ENCODE assay signal across 20 mouse cellular contexts in genomic region chr19:16814848-16815247, GRCm38 (mm10). TPM values are rescaled to one million over a fixed set of nuclear protein-coding genes. Genes with fewer than 3 reads are reported as not detected.
"Had no signal": no experiment of that assay in that cellular context is flagged by ENCODE, and none has a peak within 500 bp of the region (broad histone marks: within the 10 kb centered on the region; RNA-seq: fewer than 3 reads in every experiment).

No protein-coding gene starts in this region.

- H3K4me2 ChIP-seq: liver, embryonic 11.5 days; liver, embryonic 15.5 days; neural tube, embryonic 15.5 days had no signal

- H3K4me1 ChIP-seq: limb, embryonic 10.5 days; liver, embryonic 15.5 days; megakaryocyte, embryonic 14.5 days; neural tube, embryonic 15.5 days had no signal

- H3K4me3 ChIP-seq: left cerebral cortex, adult 2 months; limb, embryonic 10.5 days; liver, embryonic 15.5 days; megakaryocyte, embryonic 14.5 days; myocyte; neural tube, embryonic 15.5 days had no signal

- H3K36me3 ChIP-seq: limb, embryonic 10.5 days; liver, embryonic 15.5 days; neural tube, embryonic 15.5 days had no signal

- H3K9me3 ChIP-seq: limb, embryonic 10.5 days; liver, embryonic 15.5 days; megakaryocyte, embryonic 14.5 days; neural tube, embryonic 15.5 days had no signal

- DNase-seq: kidney, adult 8-10 months; kidney, postnatal 25 days; lung, adult 2 months; lung, postnatal 10 days; midbrain, embryonic 14.5 days; thymus, postnatal 36 days had no signal

- H3K27me3 ChIP-seq: liver, embryonic 15.5 days; neural tube, embryonic 15.5 days had no signal

- H3K9ac ChIP-seq: liver, embryonic 15.5 days; neural tube, embryonic 15.5 days had no signal

- H3K27ac ChIP-seq: left cerebral cortex, adult 2 months; limb, embryonic 10.5 days; liver, embryonic 15.5 days; macrophage; neural tube, embryonic 15.5 days had no signal

RNA-seq across cellular contexts. Expression of gene Foxb2, which starts 58.8 kb away (rescaled TPM):
- total RNA-seq: layer of hippocampus, postnatal 25 days; left cerebral cortex, adult 2 months; left cerebral cortex, postnatal 14 days had no signal
- polyA plus RNA-seq: kidney, embryonic 16.5 days; liver, embryonic 11.5 days; liver, embryonic 15.5 days; lung, adult 2 months; midbrain, embryonic 14.5 days; myocyte; neural tube, embryonic 11.5 days; neural tube, embryonic 15.5 days; spleen, adult 2 months; stomach, embryonic 16.5 days had no signal
